Mouse (Mus musculus) cerebellum, postnatal 25 days (tissue): ENCODE data around the gene Asic2.

Experiments used
- DNase-seq, 2 experiments: peaks; one replicate each; pipeline ENCODE4 v3.0.0; 2021; ENCODE audit warnings: mixed read lengths in 2 of 2

The Asic2 gene

DNA sequence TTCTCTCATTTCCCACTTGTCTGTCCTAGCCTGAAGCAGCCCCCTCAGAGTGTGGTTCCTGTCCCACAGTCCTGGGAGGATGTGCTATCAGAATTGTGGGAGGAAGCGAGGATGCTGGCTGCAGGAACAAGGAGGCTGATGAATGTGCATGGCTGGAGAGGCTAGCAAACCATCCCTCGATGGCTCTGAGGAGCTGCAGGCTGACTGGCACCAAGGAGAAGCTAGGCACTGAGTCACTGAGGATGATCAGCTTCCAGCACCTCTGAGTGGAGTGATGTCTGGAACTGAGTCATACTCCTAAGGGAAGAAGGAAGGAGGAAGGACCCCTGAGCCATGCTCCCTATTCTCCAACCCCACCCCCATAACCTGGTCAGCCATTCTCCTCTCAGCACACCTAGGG, 246.2 kb downstream of the Asic2 start:
- DNase-seq = no peak

DNA sequence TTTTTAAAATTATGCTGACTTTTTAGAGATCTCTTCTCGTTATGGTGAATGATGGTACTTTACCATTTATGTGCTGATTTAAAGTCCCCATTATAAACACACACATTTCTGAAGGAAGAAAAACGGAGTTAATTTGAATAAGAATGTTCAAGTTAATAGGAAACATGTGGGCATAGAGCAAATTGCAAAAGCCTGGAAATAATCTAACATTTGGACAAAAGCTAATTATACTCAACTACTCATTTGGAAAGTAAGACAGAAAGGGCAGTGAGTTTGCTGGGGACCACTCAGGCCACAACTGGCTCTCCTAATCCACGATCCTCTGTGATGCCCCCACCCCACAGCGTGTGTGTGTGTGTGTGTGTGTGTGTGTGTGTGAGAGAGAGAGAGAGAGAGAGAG, 253.5 kb downstream of the Asic2 start:
- no peak for DNase-seq

- DNase-seq = peak in 1 of 2 experiments; percentile 7
Measured at GRCm38 (mm10) chr11:81706996-81707395, 261.3 kb downstream of the Asic2 start.

- DNase-seq = peak in 1 of 2 experiments; percentile 6
Measured at GRCm38 (mm10) chr11:81698008-81698407, 270.2 kb downstream of the Asic2 start.

DNA sequence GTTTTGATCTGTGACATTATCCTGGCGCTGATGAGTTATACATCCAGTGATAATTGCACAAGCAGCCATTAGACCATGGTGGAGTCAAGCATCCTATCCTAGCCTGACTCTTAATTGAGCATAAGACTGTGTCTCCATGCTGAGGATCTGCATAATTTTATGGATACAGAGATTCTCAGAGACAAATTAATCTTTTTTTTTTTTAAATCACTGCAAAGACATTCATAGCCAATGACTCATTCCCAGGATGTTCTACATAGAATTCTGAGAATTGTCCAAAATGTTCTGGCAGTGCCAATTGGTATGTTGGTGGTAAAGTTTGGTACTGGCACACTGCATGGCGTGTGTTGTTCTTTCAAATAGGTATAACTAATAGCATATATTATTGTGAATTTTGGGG, 272.8 kb downstream of the Asic2 start:
- no peak for DNase-seq

DNA sequence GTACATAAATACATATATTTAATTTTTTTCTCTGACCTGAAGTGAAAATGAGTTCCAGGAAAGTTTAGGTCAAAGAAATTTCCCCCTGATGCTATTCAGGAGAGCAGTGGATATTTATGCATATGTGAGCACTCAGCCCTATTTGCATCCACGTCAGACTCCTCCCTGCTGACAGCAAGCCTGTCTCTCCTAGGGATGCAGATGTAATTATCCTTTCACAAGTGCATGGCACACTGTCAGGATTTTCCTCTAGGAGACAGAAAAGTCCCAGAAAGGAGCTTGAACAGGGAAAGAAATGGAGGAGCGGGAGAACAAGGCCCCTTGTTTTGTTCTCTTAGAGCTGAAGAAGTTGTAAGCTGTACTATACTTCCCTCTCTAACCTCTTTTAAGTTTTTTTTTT, 287.7 kb downstream of the Asic2 start:
- no peak for DNase-seq

DNA sequence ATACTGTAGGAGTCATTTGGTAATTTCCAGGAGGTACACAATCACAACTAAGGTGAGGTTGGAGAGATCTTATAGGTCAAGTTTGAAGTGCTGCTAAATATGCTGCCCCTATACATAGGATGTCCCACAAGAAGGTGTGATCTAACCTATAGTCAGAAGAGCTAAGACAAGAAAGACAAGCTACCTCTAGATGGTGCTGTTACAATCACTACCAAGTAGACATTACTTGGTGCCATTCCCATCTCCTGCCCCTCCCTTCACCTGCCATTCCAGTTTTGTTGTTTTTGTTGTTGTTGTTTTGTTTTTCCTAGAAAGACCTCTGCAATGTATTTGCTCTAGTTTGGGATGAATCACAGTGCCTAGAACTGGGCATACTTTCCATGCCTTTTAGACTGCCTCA, 296.5 kb downstream of the Asic2 start:
- DNase-seq = peak in 1 of 2 experiments; percentile 7

- no peak for DNase-seq
Measured at GRCm38 (mm10) chr11:81670436-81670835, 297.8 kb downstream of the Asic2 start.

DNA sequence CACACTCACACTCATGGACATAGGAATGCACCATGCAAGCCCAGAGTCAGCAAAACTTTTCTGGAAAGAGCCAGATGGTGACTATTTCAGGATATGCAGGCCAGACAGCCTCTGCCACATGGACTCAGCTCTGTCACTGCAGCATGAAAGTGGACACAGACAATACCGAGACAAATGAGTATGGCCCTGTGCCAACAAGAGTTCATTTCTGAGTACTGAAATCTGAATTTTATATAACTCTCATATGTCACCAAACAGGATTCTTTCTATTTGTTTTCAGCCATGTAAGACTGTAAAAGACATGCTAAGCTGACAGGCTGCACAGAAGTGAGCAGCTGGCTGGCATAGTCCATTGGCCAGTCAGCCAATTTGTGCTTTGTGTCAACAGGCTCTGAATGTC, 309.4 kb downstream of the Asic2 start:
- DNase-seq = peak in 1 of 2 experiments; percentile 18

GRCm38 (mm10) chr11:81657121-81657520, 311.1 kb downstream of the Asic2 start:
- no peak for DNase-seq

- no peak for DNase-seq
Measured at GRCm38 (mm10) chr11:81647828-81648227, 320.4 kb downstream of the Asic2 start.

DNA sequence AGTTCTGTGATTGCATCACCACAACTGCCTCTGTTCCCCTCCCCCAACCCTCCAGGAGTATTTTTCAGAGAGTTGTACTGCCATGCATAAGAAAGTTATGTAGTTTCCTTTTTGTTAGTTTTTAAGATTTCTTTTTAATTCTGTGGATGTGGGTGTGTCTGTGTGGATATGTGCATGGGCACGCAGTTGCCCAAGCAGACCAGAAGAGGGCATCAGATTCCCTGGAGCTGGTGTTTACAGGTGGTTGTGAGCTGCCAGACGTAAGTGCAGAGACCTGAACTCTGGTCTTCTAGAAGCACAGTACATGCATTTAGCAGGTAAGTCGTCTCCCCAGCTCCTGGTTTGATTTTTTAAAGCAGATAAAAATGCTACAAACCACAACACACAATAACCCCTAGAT, 322.7 kb downstream of the Asic2 start:
- DNase-seq = no peak

- no peak for DNase-seq
Measured at GRCm38 (mm10) chr11:81636356-81636755, 331.9 kb downstream of the Asic2 start.

DNA sequence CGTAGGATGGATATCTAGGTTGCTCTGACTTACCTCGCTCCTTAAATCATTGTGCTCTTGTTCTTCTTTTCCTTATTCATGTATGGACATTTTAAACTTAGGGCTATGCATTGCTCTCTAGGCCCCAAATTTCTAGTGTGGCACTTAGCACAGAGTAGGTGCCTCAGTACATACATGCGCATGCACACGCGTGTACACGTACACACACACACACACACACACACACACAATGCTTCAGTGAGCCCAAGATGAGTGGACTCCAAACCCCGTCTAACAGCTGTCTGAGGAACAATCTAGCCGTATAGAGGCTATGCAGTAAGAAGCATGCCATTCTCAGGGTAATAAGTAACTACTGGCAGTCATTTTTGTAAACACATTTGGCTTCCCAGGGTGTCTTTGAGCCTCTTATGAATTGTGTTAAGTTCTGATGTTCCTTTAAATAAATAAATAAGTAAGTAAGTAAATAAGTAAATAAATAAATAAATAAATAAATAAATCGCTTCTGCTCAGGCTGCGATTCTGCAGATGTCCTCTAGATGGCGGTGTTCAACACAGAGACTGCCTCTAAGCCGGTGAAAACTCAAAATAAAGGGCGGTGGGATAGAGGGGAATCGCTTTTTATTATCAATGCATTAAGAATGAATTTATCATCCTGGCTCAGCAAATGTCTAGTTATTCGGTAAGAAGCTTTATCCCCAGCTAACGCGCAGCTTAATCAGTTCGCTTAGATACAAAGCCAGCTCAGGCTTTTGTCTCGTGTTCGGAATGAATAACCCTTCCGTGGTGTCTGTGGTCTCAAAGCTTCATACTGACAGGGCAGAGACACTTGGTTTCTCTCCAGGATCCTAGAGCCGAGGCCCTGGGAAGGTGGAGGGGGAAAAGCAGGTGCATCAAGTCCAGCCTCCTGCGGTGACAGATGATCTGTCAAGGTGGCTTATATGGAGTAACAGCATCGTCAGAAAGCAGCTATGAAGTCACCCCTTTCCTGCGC, 333.6 kb downstream of the Asic2 start:
- DNase-seq = peak; percentile 66 to 76

DNA sequence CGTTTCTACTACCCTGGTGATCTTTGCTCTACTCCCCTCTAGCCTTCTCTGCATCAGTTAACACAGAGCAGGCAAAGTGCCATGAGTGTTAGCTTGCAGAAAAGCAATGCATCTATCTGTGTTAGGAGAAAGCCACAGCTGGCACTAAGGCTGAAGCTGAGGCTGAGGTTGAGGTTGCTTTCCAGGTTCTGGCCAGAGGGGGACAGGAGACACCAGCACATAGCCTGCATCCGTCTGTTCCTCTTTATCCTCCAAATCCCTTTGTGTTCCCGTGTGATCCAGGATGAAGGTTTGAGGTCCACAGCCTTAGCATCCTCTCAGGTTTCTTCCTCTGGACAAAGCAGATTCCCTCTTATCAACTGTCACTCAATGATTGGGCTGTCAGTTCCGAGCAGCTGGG, 343.1 kb downstream of the Asic2 start:
- DNase-seq = no peak

DNA sequence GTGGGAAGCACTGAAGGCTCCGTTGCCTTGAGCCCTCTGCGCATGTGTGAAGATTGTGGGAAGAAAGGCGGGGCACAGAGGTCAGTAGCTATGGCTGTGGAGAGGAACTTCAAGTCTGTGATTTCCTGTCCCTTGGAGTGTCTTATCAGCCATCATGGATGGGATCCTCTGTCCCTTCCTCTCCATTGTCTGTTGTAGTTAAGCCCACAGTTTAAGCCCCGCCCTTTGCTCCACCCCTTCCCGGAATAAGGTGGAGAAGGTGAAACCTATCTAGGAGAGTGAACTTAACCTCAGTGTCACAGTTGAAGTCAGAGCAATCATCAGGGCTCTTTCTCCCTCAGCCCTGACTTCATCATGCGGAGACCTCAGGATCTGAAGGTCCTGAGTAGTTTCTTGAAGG, 347.7 kb downstream of the Asic2 start:
- no peak for DNase-seq

GRCm38 (mm10) chr11:81616437-81616836, 351.8 kb downstream of the Asic2 start:
- no peak for DNase-seq

GRCm38 (mm10) chr11:81613869-81614620, 354.2 kb downstream of the Asic2 start:
- DNase-seq = no peak

DNA sequence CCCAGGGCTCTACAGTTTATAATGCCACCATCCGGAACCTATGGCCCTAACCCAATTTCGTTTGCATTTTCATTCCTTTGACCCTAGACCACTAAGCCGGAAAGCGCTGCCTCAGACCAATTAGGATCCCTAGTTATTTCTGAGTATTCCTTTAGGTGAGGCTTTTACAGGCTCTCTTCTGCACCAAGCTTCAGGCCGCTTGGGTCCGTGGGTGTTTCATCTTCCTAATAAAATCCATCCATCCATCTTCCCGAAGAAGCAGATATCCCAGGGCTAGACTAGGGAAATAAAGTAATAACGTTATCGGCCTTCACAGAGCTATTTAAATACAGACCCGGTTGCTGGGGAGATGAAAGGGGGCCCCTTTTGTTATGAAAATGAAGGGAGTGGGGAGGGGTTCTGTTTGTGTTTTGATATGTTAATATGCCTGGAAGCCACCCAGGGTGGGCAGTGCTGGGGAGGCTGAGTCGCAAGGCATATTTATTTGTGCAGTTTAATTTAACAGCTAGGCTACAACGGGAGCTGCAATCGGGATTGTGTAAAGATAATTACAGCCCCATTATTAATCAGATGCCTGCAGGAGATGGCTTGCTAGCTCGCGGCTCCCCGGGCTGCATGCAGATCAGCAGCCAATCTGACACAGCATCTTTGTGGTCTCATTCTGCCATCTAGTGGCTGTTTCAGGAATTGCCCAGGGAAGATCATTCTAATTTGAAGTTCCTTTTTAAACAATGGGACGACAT, 355.3 kb downstream of the Asic2 start:
- peak; percentile 83 to 92 for DNase-seq

DNA sequence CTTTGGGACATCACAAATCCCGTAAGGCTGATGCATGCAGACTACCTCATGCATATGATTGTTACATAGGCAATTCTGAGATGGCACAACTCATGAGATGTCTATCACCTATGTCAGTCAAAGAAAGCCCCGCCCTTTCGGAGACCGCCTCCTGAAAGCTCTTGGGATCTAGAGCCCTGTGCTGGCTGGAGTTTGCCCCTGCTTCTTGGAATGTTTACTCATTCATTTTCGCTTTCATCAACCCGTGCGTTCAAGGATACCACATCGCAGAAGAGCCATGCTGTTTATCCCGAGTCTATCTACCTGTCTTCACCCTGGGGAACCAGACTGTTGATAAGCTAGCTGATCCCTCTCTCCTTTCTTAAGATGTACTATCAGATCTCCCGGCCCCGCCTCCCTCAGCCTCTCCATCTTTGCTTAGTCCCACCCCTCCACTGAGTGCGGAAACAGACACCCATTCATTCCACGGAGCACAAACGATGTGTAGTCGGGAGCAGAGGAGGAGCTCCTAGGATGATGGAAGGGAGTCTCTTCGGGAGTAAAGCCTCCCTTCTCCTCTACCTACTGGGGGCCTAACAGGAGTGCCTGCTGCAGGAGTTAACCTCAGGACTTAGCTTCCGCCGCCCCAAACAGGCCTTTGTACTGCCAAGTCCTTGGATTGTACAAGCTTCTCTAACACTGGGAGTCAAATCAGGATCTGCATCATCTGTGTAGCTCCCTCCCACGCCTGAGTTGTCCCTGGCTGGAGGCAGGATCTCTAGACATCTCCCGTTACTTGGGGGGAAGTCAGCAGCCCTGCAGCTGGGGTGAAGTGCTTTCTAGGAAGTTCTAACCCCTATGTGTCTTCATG, 356.1 kb downstream of the Asic2 start:
- DNase-seq = peak; percentile 52 to 60

DNA sequence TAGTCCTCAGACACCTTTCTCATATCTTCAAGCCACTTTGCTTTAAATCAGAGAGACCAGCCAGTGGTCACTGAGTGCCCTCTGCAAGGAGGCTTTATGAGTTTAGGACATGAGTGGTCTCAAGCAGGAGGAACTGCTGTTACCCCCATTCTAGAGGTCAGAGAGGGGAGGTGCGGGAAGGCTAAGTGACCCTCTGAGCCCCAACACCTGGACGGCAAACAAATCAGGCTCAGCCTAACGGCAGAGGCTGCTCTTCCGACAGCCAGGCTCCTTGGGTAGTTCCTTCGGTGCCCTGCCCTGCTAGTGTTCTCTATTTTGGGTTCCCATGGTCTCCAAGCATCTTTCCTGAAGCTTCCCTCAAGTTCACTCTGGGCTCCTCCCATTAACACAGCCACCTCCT, 357.8 kb downstream of the Asic2 start:
- no peak for DNase-seq

- no peak for DNase-seq
Measured at GRCm38 (mm10) chr11:81602971-81603370, 365.3 kb downstream of the Asic2 start.
